Mouse (Mus musculus): Measurements from ENCODE around the gene Hist1h4j.

- no peak for TF ChIP-seq CTCF (IDR thresholded peaks at IDR 0.05; ENCODE audit: low read depth, low read length)
- TF ChIP-seq POLR2A (IDR thresholded peaks at IDR 0.05; ENCODE audit: insufficient read depth, low read length): no peak
- TF ChIP-seq EP300 (IDR thresholded peaks at IDR 0.05; ENCODE audit: insufficient read depth, low read depth, low read length): no peak
Observed at GRCm38 (mm10) chr13:21753051-21753523, 18.2 kb downstream of the Hist1h4j start.
